In the genomic region with DNA sequence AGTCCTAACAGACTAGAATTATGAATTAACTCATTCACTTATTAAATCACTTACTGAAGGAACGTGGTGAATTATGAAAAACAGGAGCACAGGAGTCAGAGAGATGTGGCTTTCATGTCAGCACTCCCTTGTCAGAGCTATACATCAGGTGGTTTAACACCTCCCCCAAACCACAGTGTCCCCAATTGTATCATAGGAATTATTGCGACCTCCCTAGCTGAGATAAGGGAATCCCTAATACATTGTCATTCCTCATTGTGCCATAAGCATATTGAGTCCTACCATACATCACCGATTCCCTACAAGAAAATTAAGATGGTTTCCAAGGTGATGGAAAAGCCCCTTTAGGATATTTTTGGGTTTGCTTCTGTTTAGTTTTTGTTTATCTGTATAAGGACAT, we compare ENCODE assay signal across 23 mouse cellular contexts.
"Had no signal": no experiment of that assay in that cellular context is flagged by ENCODE, and none has a peak within 500 bp of the region (broad histone marks: within the 10 kb centered on the region; RNA-seq: fewer than 3 reads in every experiment).

No protein-coding gene starts in this region.

- H3K4me3 ChIP-seq: gastrocnemius, adult 2 months; heart, embryonic 10.5 days; heart, embryonic 12.5 days; intestine, embryonic 15.5 days; layer of hippocampus, adult 2 months; left cerebral cortex, adult 2 months; limb, embryonic 10.5 days; limb, embryonic 12.5 days; liver, embryonic 13.5 days had no signal

- H3K4me1 ChIP-seq: heart, embryonic 10.5 days; heart, embryonic 12.5 days; intestine, embryonic 15.5 days; limb, embryonic 10.5 days; limb, embryonic 12.5 days; liver, embryonic 13.5 days had no signal

- H3K27me3 ChIP-seq: heart, embryonic 12.5 days; intestine, embryonic 15.5 days; limb, embryonic 12.5 days; liver, embryonic 13.5 days had no signal

- H3K9me3 ChIP-seq: heart, embryonic 10.5 days; heart, embryonic 12.5 days; intestine, embryonic 15.5 days; limb, embryonic 10.5 days; limb, embryonic 12.5 days; liver, embryonic 13.5 days had no signal

- H3K36me3 ChIP-seq: heart, embryonic 10.5 days; heart, embryonic 12.5 days; intestine, embryonic 15.5 days; limb, embryonic 10.5 days; limb, embryonic 12.5 days; liver, embryonic 13.5 days had no signal

- H3K4me2 ChIP-seq: heart, embryonic 12.5 days; intestine, embryonic 15.5 days; limb, embryonic 12.5 days; liver, embryonic 11.5 days; liver, embryonic 13.5 days had no signal

- H3K27ac ChIP-seq: gastrocnemius, adult 2 months; heart, embryonic 10.5 days; intestine, embryonic 15.5 days; layer of hippocampus, adult 2 months; left cerebral cortex, adult 2 months; limb, embryonic 10.5 days; limb, embryonic 12.5 days; liver, embryonic 13.5 days had no signal

- ATAC-seq: inflammation-experienced regulatory T-cells, adult 6 months; intestine, embryonic 15.5 days; intestine, postnatal 0 days had no signal

- DNase-seq: gastrocnemius, adult 2 months; gastrocnemius, postnatal 10 days; gastrocnemius, postnatal 25 days; heart, adult 18-20 months; heart, postnatal 10 days; heart, postnatal 4 days; kidney, adult 18-20 months; kidney, adult 8-10 months; kidney, postnatal 10 days; kidney, postnatal 25 days; kidney, postnatal 4 days; liver; liver, embryonic 13.5 days had no signal

- H3K9ac ChIP-seq: heart, embryonic 12.5 days; intestine, embryonic 15.5 days; limb, embryonic 12.5 days; liver, embryonic 13.5 days had no signal
